Mouse (Mus musculus) heart, adult 2 months (tissue): ENCODE data around the gene Catsperd.

Experiments used
- CTCF ChIP-seq: fragments of 200-600 bp; IDR thresholded peaks from 2 replicates; pipeline ENCODE4 v1.8.1; 2022; ENCODE audit warnings: antibody characterized with exemption, mild to moderate bottlenecking, moderate library complexity
- EP300 ChIP-seq: fragments of 200-500 bp; IDR thresholded peaks from 2 replicates; pipeline ENCODE4 v1.6.1; 2011; ENCODE audit warnings: low read depth, low read length, control low read depth; ENCODE audit not compliant: insufficient read depth
- POLR2A ChIP-seq: fragments of 200-500 bp; IDR thresholded peaks from 2 replicates; pipeline ENCODE4 v1.6.1; 2011; ENCODE audit warnings: mild to moderate bottlenecking, low read depth, low read length, control low read depth; ENCODE audit not compliant: insufficient read depth

- TF ChIP-seq EP300 (no peak), CTCF (no peak), POLR2A (no peak)
Observed at GRCm38 (mm10) chr17:56669766-56670165, 41.8 kb downstream of the Catsperd start.
